Mouse (Mus musculus): ENCODE measurements around the gene Tekt2. TPM values are rescaled to one million over a fixed set of nuclear protein-coding genes. Genes with fewer than 3 reads are reported as not detected.

Gene Tekt2
- polyA plus RNA-seq, 2 experiments from 2014 or later = not detected

Other genes starting within 250 kb of the Tekt2 start
- 10 to 100 TPM; 68.6 to 76.0 TPM for gene Lsm10, start 229.1 kb downstream of the Tekt2 start, polyA plus RNA-seq (2017; shearing (Covaris generic))
- gene Stk40, start 221.7 kb downstream of the Tekt2 start, polyA plus RNA-seq (2017; shearing (Covaris generic)) = 10 to 100 TPM; 11.4 to 23.2 TPM
- 10 to 100 TPM; 10.5 to 12.7 TPM for gene Eva1b, start 177.9 kb downstream of the Tekt2 start, polyA plus RNA-seq (2017; shearing (Covaris generic))
- 1 to 10 TPM in 1 of 2 experiments, under 1 TPM in 1; 0.56 to 1.2 TPM for gene Sh3d21, start 162.2 kb downstream of the Tekt2 start, polyA plus RNA-seq (2017; shearing (Covaris generic))
- 100 to 1,000 TPM; 222 to 330 TPM for gene Thrap3, start 122.9 kb downstream of the Tekt2 start, polyA plus RNA-seq (2017; shearing (Covaris generic))
- gene Map7d1, start 69.3 kb downstream of the Tekt2 start, polyA plus RNA-seq (2017; shearing (Covaris generic)) = 1 to 10 TPM; 2.0 to 6.3 TPM
- gene Trappc3, start 63.4 kb downstream of the Tekt2 start, polyA plus RNA-seq (2017; shearing (Covaris generic)) = 100 to 1,000 TPM in 1 of 2 experiments, 10 to 100 TPM in 1; 64.4 to 121 TPM
- gene Col8a2, start 38.9 kb downstream of the Tekt2 start, polyA plus RNA-seq (2017; shearing (Covaris generic)) = not detected
- gene Adprhl2, start 4.0 kb downstream of the Tekt2 start, polyA plus RNA-seq (2017; shearing (Covaris generic)) = 10 to 100 TPM; 20.3 to 33.8 TPM
- 10 to 100 TPM; 17.2 to 17.7 TPM for gene Ago3, start 103.9 kb upstream of the Tekt2 start, polyA plus RNA-seq (2017; shearing (Covaris generic))
- gene Ago1, start 142.9 kb upstream of the Tekt2 start, polyA plus RNA-seq (2017; shearing (Covaris generic)) = 10 to 100 TPM in 1 of 2 experiments, 1 to 10 TPM in 1; 9.8 to 10.1 TPM
- under 1 TPM in 1 of 2 experiments, not detected in 1; 0.09 TPM for gene Ago4, start 207.8 kb upstream of the Tekt2 start, polyA plus RNA-seq (2017; shearing (Covaris generic))
- 1 to 10 TPM; 3.3 to 4.1 TPM for gene Clspn, start 231.2 kb upstream of the Tekt2 start, polyA plus RNA-seq (2017; shearing (Covaris generic))